Mouse (Mus musculus) neural tube, embryonic 13.5 days (tissue): ENCODE measurements at regions not wholly inside any gene's neighbourhood (a gene's known extent, or its start where the extent isn't known, plus 50 kb on each side); places are given as distances from the start of the nearest gene placed in this dataset.
"Not testable (repeated sequence)": the region's sequence is repeated elsewhere in the genome, so short reads cannot be mapped to it uniquely, and the experiment has no call there.

Source experiments
- ATAC-seq: fragments of 200-750 bp; cut with Nextera tagmentation; 2 replicates; pipeline ENCODE4 v1.8.0; 2017; ENCODE audit warnings: low read depth, mild to moderate bottlenecking, moderate TSS enrichment, moderate library complexity
- H3K27ac ChIP-seq: fragments of 300-500 bp; sonication (generic); replicated peaks from 2 replicates; pipeline ENCODE4 v1.5.1; 2015; ENCODE audit warnings: moderate library complexity, mild to moderate bottlenecking, inconsistent platforms
- H3K27me3 ChIP-seq: fragments of 300-500 bp; sonication (generic); 2 replicates; pipeline ENCODE4 v1.6.1; 2015; ENCODE audit warnings: mild to moderate bottlenecking, inconsistent platforms
- H3K36me3 ChIP-seq: fragments of 300-500 bp; sonication (generic); 2 replicates; pipeline ENCODE4 v1.6.1; 2015; ENCODE audit warnings: mild to moderate bottlenecking, inconsistent platforms
- H3K4me1 ChIP-seq: fragments of 300-500 bp; sonication (generic); replicated peaks from 2 replicates; pipeline ENCODE4 v1.6.1; 2015; ENCODE audit warnings: inconsistent platforms
- H3K4me2 ChIP-seq: fragments of 300-500 bp; sonication (generic); 2 replicates; pipeline ENCODE4 v1.6.1; 2015; ENCODE audit warnings: inconsistent platforms, mild to moderate bottlenecking, moderate library complexity
- H3K4me3 ChIP-seq: fragments of 300-500 bp; sonication (generic); 2 replicates; pipeline ENCODE4 v1.5.1; 2015; ENCODE audit warnings: mild to moderate bottlenecking, inconsistent platforms
- H3K9ac ChIP-seq: fragments of 300-500 bp; sonication (generic); 2 replicates; pipeline ENCODE4 v1.6.1; 2015; ENCODE audit warnings: moderate library complexity, mild to moderate bottlenecking, inconsistent platforms
- H3K9me3 ChIP-seq: fragments of 300-500 bp; sonication (generic); 2 replicates; pipeline ENCODE4 v1.6.1; 2016; ENCODE audit warnings: inconsistent platforms

DNA sequence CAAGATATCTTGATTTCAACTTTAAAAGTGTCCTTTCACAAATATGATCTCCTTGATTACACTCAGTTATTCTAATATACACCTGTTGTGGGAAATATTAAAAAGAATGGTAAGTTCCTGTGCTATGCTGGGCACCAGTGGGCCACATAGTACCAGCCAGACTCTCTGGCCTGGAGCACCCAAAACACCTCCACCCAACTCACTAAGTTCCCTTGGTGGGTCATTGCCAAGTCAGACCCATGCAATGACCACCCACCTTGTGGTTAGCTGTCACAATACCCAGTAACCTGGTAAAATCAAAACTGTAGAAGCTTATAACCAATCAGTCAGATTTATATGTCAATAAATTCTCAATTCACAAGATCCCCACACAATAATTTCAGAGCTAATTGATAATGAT is 67.1 kb upstream of the Vrk2 start:
- Histone ChIP-seq H3K9ac (no peak overlapping the region), H3K4me2 (no peak overlapping the region), H3K4me3 (no peak overlapping the region), H3K9me3 (no peaks in the 10 kb centered on the region), H3K27me3 (no peaks in the 10 kb centered on the region), H3K36me3 (no peaks in the 10 kb centered on the region), H3K4me1 (no peaks in the 10 kb centered on the region), H3K27ac (no peak overlapping the region)
- ATAC-seq: no peak

- ATAC-seq, H3K27ac ChIP-seq, H3K4me3 ChIP-seq, H3K9me3 ChIP-seq, H3K9ac ChIP-seq, H3K4me2 ChIP-seq, H3K36me3 ChIP-seq, H3K27me3 ChIP-seq, H3K4me1 ChIP-seq: not testable (repeated sequence)
Observed at GRCm38 (mm10) chr11:26649165-26649564, 55.4 kb upstream of the Vrk2 start.
